Mouse (Mus musculus) hindbrain, embryonic 16.5 days (tissue): ENCODE results near the gene Cmpk2. TPM values are rescaled to one million over a fixed set of nuclear protein-coding genes. Genes with fewer than 3 reads are reported as not detected.

Experiments used
- ATAC-seq: fragments of 200-750 bp; cut with Nextera tagmentation; 2 replicates; pipeline ENCODE4 v1.8.0; 2017; ENCODE audit warnings: moderate TSS enrichment, moderate library complexity
- H3K27ac ChIP-seq: fragments of 300-500 bp; sonication (generic); 2 replicates; pipeline ENCODE4 v1.5.1; 2014; ENCODE audit warnings: low read depth, mild to moderate bottlenecking, control low read depth, low read length, moderate library complexity
- H3K27me3 ChIP-seq: fragments of 300-500 bp; sonication (generic); replicated peaks from 2 replicates; pipeline ENCODE4 v1.6.1; 2014; ENCODE audit warnings: low read length; ENCODE audit not compliant: control insufficient read depth, insufficient read depth
- H3K36me3 ChIP-seq: fragments of 300-500 bp; sonication (generic); 2 replicates; pipeline ENCODE4 v1.6.1; 2014; ENCODE audit warnings: mild to moderate bottlenecking, low read length, moderate library complexity, mixed read lengths; ENCODE audit not compliant: control insufficient read depth, insufficient read depth
- H3K4me1 ChIP-seq: fragments of 300-500 bp; sonication (generic); 2 replicates; pipeline ENCODE4 v1.6.1; 2014; ENCODE audit warnings: low read depth, low read length; ENCODE audit not compliant: control insufficient read depth, insufficient read depth
- H3K4me2 ChIP-seq: fragments of 300-500 bp; sonication (generic); 2 replicates; pipeline ENCODE4 v1.6.1; 2014; ENCODE audit warnings: mild to moderate bottlenecking, low read length, control low read depth, moderate library complexity
- H3K4me3 ChIP-seq: fragments of 300-500 bp; sonication (generic); 2 replicates; pipeline ENCODE4 v1.5.1; 2014; ENCODE audit warnings: mild to moderate bottlenecking, low read length, control low read depth, moderate library complexity
- H3K9ac ChIP-seq: fragments of 300-500 bp; sonication (generic); 2 replicates; pipeline ENCODE4 v1.6.1; 2014; ENCODE audit warnings: low read depth, mild to moderate bottlenecking, control low read depth, low read length, moderate library complexity
- H3K9me3 ChIP-seq: fragments of 300-500 bp; sonication (generic); 2 replicates; pipeline ENCODE4 v1.6.1; 2014; ENCODE audit warnings: mild to moderate bottlenecking, low read length, moderate library complexity; ENCODE audit not compliant: control insufficient read depth
- WGBS: fragments of 180-500 bp; shearing (Covaris S2); extraction: QIAGEN DNeasy Blood & Tissue Kit; methylation state at CpG from one replicate; pipeline ENCODE4 v1.1.7; 2014; 5-methylcytosine and 5-hydroxymethylcytosine counted together
- polyA plus RNA-seq: library from polyadenylated mRNA; unstranded; fragments of >200 nt; fragmentation: Nextera tagmentation; extraction: Ambion mirVana; gene quantifications from 2 replicates; pipeline ENCODE4 v1.2.1, GENCODE M21; 2015

Cmpk2 gene
- polyA plus RNA-seq, 1 experiment from 2014 or later = 23.6 TPM

- no peak overlapping the region for H3K27ac ChIP-seq
- H3K4me2 ChIP-seq = no peak overlapping the region
- no peaks in the 10 kb centered on the region for H3K9me3 ChIP-seq
Measured at GRCm38 (mm10) chr12:26449483-26449882, 19.5 kb upstream of the Cmpk2 start.

DNA sequence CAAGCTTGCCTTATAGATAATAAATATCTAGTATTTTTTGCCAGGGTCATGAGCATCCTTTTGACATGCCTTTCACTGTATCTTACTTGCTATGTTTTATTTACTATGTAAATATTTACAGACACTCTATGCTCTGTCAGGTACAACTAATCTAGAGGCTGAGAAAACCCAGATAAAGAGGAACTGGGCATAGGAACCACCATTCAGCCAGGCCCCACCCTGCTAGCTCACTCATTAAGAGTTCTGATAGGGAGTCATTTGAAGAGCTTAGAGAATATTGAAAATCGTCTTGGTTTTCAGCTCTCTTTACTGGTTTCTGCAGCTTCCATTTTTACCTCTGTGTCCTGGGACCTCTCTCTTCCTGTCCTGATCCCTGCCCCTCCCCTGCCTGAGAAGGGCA, 17.9 kb upstream of the Cmpk2 start:
- Histone ChIP-seq H3K4me2 (no peak overlapping the region), H3K9ac (no peak overlapping the region), H3K4me1 (peaks cover 4% of the 10 kb centered on the region), H3K9me3 (no peaks in the 10 kb centered on the region), H3K36me3 (no peaks in the 10 kb centered on the region), H3K4me3 (no peak overlapping the region), H3K27me3 (no peaks in the 10 kb centered on the region), H3K27ac (no peak overlapping the region)
- WGBS = 67% methylated on average over 1 of the region's 1 CpGs
- no peak for ATAC-seq

More at GRCm38 (mm10) chr12:26449483-26449882, 19.5 kb upstream of the Cmpk2 start:
- Histone ChIP-seq H3K4me1 (no peaks in the 10 kb centered on the region), H3K27me3 (no peaks in the 10 kb centered on the region), H3K36me3 (no peaks in the 10 kb centered on the region), H3K9ac (no peak overlapping the region), H3K4me3 (no peak overlapping the region)
- ATAC-seq = no peak
- 93% methylated on average over 2 of the region's 2 CpGs for WGBS

- peaks cover 7% of the 10 kb centered on the region for H3K4me1 ChIP-seq
- H3K9me3 ChIP-seq = no peaks in the 10 kb centered on the region
- no peaks in the 10 kb centered on the region for H3K36me3 ChIP-seq
- H3K27ac ChIP-seq = no peak overlapping the region
- no peaks in the 10 kb centered on the region for H3K27me3 ChIP-seq
- H3K4me2 ChIP-seq = no peak overlapping the region
- H3K9ac ChIP-seq = no peak overlapping the region
- no peak overlapping the region for H3K4me3 ChIP-seq
- WGBS = 81% methylated on average over 4 of the region's 4 CpGs
- no peak for ATAC-seq
Measured at GRCm38 (mm10) chr12:26452951-26453350, 16.1 kb upstream of the Cmpk2 start.

GRCm38 (mm10) chr12:26454682-26455081, 14.3 kb upstream of the Cmpk2 start:
- no peak overlapping the region for H3K9ac ChIP-seq
- H3K4me1 ChIP-seq = peaks cover 7% of the 10 kb centered on the region
- no peak overlapping the region for H3K4me2 ChIP-seq
- no peaks in the 10 kb centered on the region for H3K27me3 ChIP-seq
- H3K9me3 ChIP-seq = no peaks in the 10 kb centered on the region
- H3K27ac ChIP-seq = no peak overlapping the region
- no peak overlapping the region for H3K4me3 ChIP-seq
- ATAC-seq = no peak
- no peaks in the 10 kb centered on the region for H3K36me3 ChIP-seq
- WGBS = 49% methylated on average over 5 of the region's 5 CpGs

DNA sequence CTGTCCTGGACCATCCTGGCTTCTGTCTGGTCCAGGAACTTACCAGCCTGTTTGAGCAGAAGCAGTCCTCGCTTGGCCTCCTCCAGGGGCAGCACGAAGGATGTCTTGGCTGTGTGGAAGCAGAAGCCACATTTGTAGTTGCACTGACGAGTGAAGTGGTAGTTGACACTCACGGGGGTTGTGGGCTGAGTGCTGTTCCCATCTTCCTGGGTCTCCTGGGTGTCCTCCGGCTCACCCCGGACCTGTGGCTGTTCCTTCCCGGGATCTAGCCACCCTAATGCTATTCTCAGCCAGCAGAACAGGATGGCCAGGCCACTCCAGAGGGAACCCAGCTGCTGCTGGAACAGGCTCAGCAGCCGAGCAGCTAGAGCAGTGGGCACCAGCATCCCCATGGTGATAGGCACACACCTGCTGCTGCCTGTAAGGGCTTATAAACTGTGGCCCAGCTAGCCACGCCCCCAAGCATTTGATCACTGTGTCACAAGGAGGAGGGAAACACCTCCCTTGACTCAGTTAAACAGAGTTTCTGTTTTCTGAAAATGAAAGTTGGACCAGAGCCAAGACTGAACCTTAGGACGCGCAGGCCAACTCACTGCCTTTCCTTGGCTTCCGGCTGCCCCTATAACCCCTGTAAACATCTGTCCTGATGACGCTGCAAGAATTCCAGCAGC, 12.8 kb upstream of the Cmpk2 start, which contains the start of gene Rsad2:
Gene Rsad2 (minus strand): TSS at position 425 of the 671 bp plus-strand sequence.
- Histone ChIP-seq H3K36me3 (no peaks in the 10 kb centered on the region), H3K4me2 (peak within 1 kb of the TSS; percentile 41), H3K27ac (no peak within 1 kb of the TSS), H3K4me3 (no peak within 1 kb of the TSS; the same call in 1 of the 2 replicates), H3K9me3 (no peaks in the 10 kb centered on the region), H3K4me1 (peaks cover 7% of the 10 kb centered on the region), H3K9ac (no peak within 1 kb of the TSS; the same call in 1 of the 2 replicates), H3K27me3 (no peaks in the 10 kb centered on the region)
- peak; percentile 64 for ATAC-seq
- 43% methylated on average over 13 of the region's 13 CpGs for whole genome bisulfite sequencing

- Histone ChIP-seq H3K27ac (no peak overlapping the region), H3K9me3 (no peaks in the 10 kb centered on the region), H3K4me3 (no peak overlapping the region), H3K4me2 (no peak overlapping the region), H3K36me3 (no peaks in the 10 kb centered on the region), H3K27me3 (no peaks in the 10 kb centered on the region), H3K9ac (no peak overlapping the region), H3K4me1 (peaks cover 7% of the 10 kb centered on the region)
- WGBS = 72% methylated on average over 2 of the region's 2 CpGs
- ATAC-seq = no peak
Measured at GRCm38 (mm10) chr12:26460091-26460490, 8.9 kb upstream of the Cmpk2 start.

GRCm38 (mm10) chr12:26465600-26465999, 3.4 kb upstream of the Cmpk2 start:
- no peak overlapping the region for H3K27ac ChIP-seq
- H3K4me3 ChIP-seq = no peak overlapping the region
- H3K36me3 ChIP-seq = no peaks in the 10 kb centered on the region
- WGBS = 58% methylated on average over 5 of the region's 5 CpGs
- no peak overlapping the region for H3K4me2 ChIP-seq
- peaks cover 8% of the 10 kb centered on the region for H3K4me1 ChIP-seq
- no peaks in the 10 kb centered on the region for H3K9me3 ChIP-seq
- ATAC-seq = no peak
- no peaks in the 10 kb centered on the region for H3K27me3 ChIP-seq
- no peak overlapping the region for H3K9ac ChIP-seq

GRCm38 (mm10) chr12:26470042-26470409, 1.0 kb downstream of the Cmpk2 start:
- H3K36me3 ChIP-seq = peaks cover 2% of the 10 kb centered on the region
- no peaks in the 10 kb centered on the region for H3K27me3 ChIP-seq
- peak; percentile 70 for ATAC-seq
- peak overlapping the region; percentile 93 for H3K4me2 ChIP-seq
- H3K4me1 ChIP-seq = peaks cover 12% of the 10 kb centered on the region
- H3K9me3 ChIP-seq = no peaks in the 10 kb centered on the region
- H3K9ac ChIP-seq = peak overlapping the region; percentile 96
- peak overlapping the region; percentile 96 for H3K27ac ChIP-seq
- WGBS = 10% methylated on average over 6 of the region's 6 CpGs
- H3K4me3 ChIP-seq = peak overlapping the region; percentile 70

DNA sequence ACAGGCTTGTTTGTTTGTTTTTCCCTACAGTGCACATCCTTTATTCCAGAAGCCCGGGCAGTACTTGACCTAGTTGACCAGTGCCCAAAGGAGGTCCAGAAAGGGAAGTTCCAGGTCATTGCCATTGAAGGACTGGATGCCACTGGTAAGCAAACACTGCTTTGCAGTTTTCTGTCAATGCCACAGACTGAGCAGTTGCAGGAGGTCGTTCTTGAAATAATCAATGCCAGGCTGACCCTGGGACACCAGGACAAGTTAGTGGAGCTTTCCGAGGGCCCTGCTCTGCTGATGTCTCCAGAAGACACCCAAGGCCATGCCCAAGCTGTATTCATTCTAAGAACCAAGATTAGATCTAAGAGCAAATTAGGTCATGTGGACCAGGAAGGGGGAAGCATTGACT, 2.4 kb downstream of the Cmpk2 start:
- peaks cover 2% of the 10 kb centered on the region for H3K36me3 ChIP-seq
- H3K27ac ChIP-seq = no peak overlapping the region
- peaks cover 12% of the 10 kb centered on the region for H3K4me1 ChIP-seq
- 78% methylated on average over 3 of the region's 3 CpGs for WGBS
- H3K4me3 ChIP-seq = no peak overlapping the region
- H3K27me3 ChIP-seq = no peaks in the 10 kb centered on the region
- H3K4me2 ChIP-seq = no peak overlapping the region; the same call in 1 of the 2 replicates
- no peak for ATAC-seq
- H3K9ac ChIP-seq = no peak overlapping the region
- H3K9me3 ChIP-seq = no peaks in the 10 kb centered on the region
